Mouse (Mus musculus) bone marrow macrophage, adult 2 months (primary cell): Measurements from ENCODE around the gene Ctnna3.

Experiments
- CTCF ChIP-seq: IDR thresholded peaks from 2 replicates; pipeline ENCODE4 v1.5.1; 2012; ENCODE audit warnings: low read depth, mild to moderate bottlenecking, low read length, moderate library complexity
- POLR2A ChIP-seq: IDR thresholded peaks from 2 replicates; pipeline ENCODE4 v1.6.1; 2012; ENCODE audit warnings: mild to moderate bottlenecking, low read depth, low read length, borderline replicate concordance

DNA sequence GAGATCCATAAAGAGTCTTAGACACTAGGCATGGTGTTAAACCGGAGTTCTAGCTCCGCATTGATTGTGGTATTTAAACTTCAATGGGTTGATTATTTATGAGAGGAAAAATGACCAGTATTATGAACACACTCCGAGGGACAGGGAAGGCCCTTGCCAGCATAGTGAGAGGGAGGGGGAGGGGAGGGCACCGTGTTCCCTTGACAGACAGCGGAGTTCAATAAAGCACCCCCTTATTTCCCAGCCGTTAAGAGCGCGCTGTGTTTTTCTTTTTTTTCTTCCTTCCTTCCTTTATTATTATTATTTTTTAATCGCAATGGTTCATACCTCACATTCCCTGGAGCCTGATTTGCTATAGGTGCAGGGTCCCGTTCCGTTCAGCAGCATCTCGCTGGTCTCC lies 657.6 kb downstream of the Ctnna3 start:
- TF ChIP-seq CTCF (no peak), POLR2A (no peak)
